Mouse (Mus musculus) hindbrain, embryonic 16.5 days (tissue): ENCODE results near the gene Gosr1. TPM values are rescaled to one million over a fixed set of nuclear protein-coding genes. Genes with fewer than 3 reads are reported as not detected.

Experiments
- ATAC-seq: fragments of 200-750 bp; cut with Nextera tagmentation; 2 replicates; pipeline ENCODE4 v1.8.0; 2017; ENCODE audit warnings: moderate TSS enrichment, moderate library complexity
- H3K27ac ChIP-seq: fragments of 300-500 bp; sonication (generic); 2 replicates; pipeline ENCODE4 v1.5.1; 2014; ENCODE audit warnings: low read depth, mild to moderate bottlenecking, control low read depth, low read length, moderate library complexity
- H3K27me3 ChIP-seq: fragments of 300-500 bp; sonication (generic); replicated peaks from 2 replicates; pipeline ENCODE4 v1.6.1; 2014; ENCODE audit warnings: low read length; ENCODE audit not compliant: control insufficient read depth, insufficient read depth
- H3K36me3 ChIP-seq: fragments of 300-500 bp; sonication (generic); 2 replicates; pipeline ENCODE4 v1.6.1; 2014; ENCODE audit warnings: mild to moderate bottlenecking, low read length, moderate library complexity, mixed read lengths; ENCODE audit not compliant: control insufficient read depth, insufficient read depth
- H3K4me1 ChIP-seq: fragments of 300-500 bp; sonication (generic); 2 replicates; pipeline ENCODE4 v1.6.1; 2014; ENCODE audit warnings: low read depth, low read length; ENCODE audit not compliant: control insufficient read depth, insufficient read depth
- H3K4me2 ChIP-seq: fragments of 300-500 bp; sonication (generic); 2 replicates; pipeline ENCODE4 v1.6.1; 2014; ENCODE audit warnings: mild to moderate bottlenecking, low read length, control low read depth, moderate library complexity
- H3K4me3 ChIP-seq: fragments of 300-500 bp; sonication (generic); 2 replicates; pipeline ENCODE4 v1.5.1; 2014; ENCODE audit warnings: mild to moderate bottlenecking, low read length, control low read depth, moderate library complexity
- H3K9ac ChIP-seq: fragments of 300-500 bp; sonication (generic); 2 replicates; pipeline ENCODE4 v1.6.1; 2014; ENCODE audit warnings: low read depth, mild to moderate bottlenecking, control low read depth, low read length, moderate library complexity
- H3K9me3 ChIP-seq: fragments of 300-500 bp; sonication (generic); 2 replicates; pipeline ENCODE4 v1.6.1; 2014; ENCODE audit warnings: mild to moderate bottlenecking, low read length, moderate library complexity; ENCODE audit not compliant: control insufficient read depth
- WGBS: fragments of 180-500 bp; shearing (Covaris S2); extraction: QIAGEN DNeasy Blood & Tissue Kit; methylation state at CpG from one replicate; pipeline ENCODE4 v1.1.7; 2014; 5-methylcytosine and 5-hydroxymethylcytosine counted together
- polyA plus RNA-seq: library from polyadenylated mRNA; unstranded; fragments of >200 nt; fragmentation: Nextera tagmentation; extraction: Ambion mirVana; gene quantifications from 2 replicates; pipeline ENCODE4 v1.2.1, GENCODE M21; 2015

The Gosr1 gene
- polyA plus RNA-seq, 1 experiment from 2014 or later, result 25.5 TPM

DNA sequence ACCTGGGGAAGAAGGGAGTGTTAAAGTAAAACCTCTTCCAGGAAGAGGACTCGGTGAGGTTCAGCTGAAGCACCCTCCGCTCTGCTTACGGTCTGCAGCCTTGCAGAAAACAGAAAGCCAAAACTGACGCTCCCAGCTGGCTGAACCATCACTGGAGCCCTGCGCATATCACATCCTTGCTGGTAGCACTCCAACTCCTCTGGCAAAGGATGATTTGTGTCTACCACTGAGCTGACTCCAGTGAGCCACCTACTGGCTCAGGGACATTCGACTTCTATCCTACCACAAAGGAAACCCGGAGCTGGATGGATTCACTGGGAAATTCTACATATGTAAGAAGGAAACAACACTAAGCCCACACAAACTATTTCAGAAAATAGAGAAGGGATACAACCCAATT lies 18.8 kb downstream of the Gosr1 start:
- Histone ChIP-seq H3K27me3 (no peaks in the 10 kb centered on the region), H3K4me3 (no peak overlapping the region), H3K9ac (no peak overlapping the region), H3K4me1 (no peaks in the 10 kb centered on the region), H3K27ac (no peak overlapping the region), H3K9me3 (no peaks in the 10 kb centered on the region), H3K4me2 (no peak overlapping the region), H3K36me3 (peaks cover 24% of the 10 kb centered on the region)
- 71% methylated on average over 7 of the region's 7 CpGs for WGBS
- no peak for ATAC-seq

DNA sequence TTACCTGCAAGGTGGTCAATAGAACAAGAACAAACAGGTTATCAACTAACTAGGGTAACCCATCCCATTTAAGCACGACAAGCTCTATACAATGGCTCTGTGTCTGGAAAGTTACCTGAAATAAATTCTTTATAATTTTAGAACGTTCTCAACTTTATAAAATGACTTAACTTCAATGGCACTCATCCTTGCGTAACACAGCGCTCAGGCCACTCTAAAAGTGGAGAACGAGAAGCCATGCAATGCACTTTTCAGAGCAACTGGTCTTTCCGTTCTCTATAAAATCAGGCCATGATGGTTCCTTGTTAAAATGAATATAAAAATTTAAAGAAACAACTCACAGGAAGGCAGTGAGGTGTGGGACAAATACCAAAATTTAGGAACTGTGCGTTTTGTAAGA lies 20.9 kb downstream of the Gosr1 start:
- H3K9ac ChIP-seq, result no peak overlapping the region
- no peak overlapping the region for H3K4me3 ChIP-seq
- H3K4me1 ChIP-seq, result no peaks in the 10 kb centered on the region
- no peaks in the 10 kb centered on the region for H3K9me3 ChIP-seq
- no peak for ATAC-seq
- no peak overlapping the region for H3K4me2 ChIP-seq
- H3K36me3 ChIP-seq, result peaks cover 14% of the 10 kb centered on the region
- 97% methylated on average over 7 of the region's 7 CpGs for WGBS
- no peaks in the 10 kb centered on the region for H3K27me3 ChIP-seq
- H3K27ac ChIP-seq, result no peak overlapping the region

DNA sequence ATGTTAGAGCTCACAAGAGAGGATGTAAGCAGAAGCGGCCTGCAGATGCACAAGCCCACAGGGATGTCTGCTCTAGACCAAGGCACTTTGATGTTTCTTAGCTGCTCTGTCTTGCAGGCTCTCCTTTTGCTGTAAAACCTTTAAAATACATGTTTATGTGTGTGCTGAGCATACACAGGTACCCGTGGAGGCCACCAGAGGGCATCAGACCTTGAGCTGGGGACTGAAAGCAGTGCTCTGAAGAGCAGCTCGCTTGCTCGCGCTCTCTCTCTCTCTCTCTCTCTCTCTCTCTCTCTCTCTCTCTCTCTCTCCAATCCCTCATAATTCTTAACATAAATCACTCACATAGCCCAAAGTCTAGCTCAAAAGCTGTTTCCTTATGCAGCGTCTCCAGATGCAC lies 24.3 kb downstream of the Gosr1 start:
- Histone ChIP-seq H3K36me3 (peaks cover 9% of the 10 kb centered on the region), H3K4me2 (no peak overlapping the region), H3K4me1 (no peaks in the 10 kb centered on the region), H3K27ac (no peak overlapping the region), H3K9ac (no peak overlapping the region), H3K9me3 (no peaks in the 10 kb centered on the region), H3K27me3 (no peaks in the 10 kb centered on the region), H3K4me3 (no peak overlapping the region)
- WGBS, result 63% methylated on average over 6 of the region's 6 CpGs
- ATAC-seq, result no peak

DNA sequence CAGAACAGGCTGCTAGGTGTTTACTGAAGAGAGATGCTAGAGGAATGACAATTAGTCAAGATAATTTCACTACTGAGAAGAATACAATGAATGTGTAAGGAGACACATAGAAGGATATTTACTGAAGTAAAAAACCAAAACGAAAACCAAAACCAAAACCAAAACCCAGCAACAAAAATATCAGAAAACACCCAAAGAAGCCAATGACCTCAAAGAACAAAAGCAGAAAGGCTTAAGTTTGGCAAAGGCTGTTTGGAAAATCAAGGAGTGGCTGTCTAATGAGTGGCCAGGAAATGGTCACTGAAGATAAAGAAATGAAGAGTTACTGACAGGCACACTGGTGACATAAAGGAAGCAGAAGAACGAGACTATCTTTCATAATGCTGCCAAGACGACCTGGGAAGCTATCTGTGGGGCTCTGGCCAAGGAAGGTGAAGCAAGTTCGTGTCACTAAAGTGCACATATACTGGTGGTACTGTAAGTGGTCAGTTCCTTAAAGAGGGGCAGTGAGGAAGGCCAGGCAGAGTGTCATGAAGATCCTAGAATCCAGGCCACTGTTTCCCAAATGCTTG lies 27.5 kb downstream of the Gosr1 start:
- ATAC-seq, result no peak
- peaks cover 11% of the 10 kb centered on the region; the same call in 1 of the 2 replicates for H3K36me3 ChIP-seq
- no peaks in the 10 kb centered on the region for H3K9me3 ChIP-seq
- no peaks in the 10 kb centered on the region for H3K4me1 ChIP-seq
- no peaks in the 10 kb centered on the region for H3K27me3 ChIP-seq
- no peak overlapping the region for H3K27ac ChIP-seq
- no peak overlapping the region for H3K4me3 ChIP-seq
- H3K4me2 ChIP-seq, result no peak overlapping the region
- WGBS, result 72% methylated on average over 4 of the region's 4 CpGs
- H3K9ac ChIP-seq, result no peak overlapping the region

DNA sequence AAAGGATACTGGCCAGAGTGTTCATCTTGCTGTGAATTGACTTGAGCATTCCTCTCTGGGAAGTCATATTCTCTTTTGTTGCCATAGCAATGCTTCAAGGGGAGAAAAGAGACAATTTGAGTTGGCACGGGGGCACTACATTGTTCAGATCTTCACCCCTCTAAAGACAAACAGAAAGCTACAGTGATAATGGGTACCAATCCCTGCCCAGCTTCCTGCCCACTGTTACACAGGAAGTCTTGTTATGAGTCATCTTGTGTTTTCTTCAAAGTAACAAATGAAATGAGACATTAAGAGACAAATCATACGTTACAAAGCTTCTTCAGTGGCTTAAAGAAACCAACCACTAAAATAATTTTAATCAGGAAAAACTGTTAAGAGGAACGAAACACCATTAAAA lies 28.8 kb downstream of the Gosr1 start:
- Histone ChIP-seq H3K27me3 (no peaks in the 10 kb centered on the region), H3K27ac (no peak overlapping the region), H3K4me3 (no peak overlapping the region), H3K36me3 (peaks cover 15% of the 10 kb centered on the region), H3K9ac (no peak overlapping the region), H3K4me2 (no peak overlapping the region), H3K9me3 (no peaks in the 10 kb centered on the region), H3K4me1 (no peaks in the 10 kb centered on the region)
- ATAC-seq, result no peak
- 40% methylated on average over 3 of the region's 3 CpGs for WGBS

DNA sequence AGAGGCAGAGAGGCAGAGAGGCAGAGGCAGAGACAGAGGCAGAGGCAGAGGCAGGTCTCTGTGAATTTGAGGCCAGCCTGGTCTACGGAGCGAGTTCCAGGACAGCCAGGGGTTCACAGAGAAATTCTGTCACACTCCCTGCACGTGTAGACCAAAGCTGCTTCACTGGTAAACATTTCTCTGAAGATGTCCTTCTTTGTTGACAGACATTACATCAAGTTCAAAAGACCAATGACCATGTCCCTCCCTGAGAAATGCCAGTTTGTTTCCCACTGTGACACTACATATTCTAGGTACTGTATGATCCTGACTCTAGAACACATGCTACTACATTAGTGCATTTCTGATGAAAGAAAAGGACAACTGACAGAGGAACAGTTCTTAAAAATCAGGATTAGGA lies 32.7 kb downstream of the Gosr1 start:
- Histone ChIP-seq H3K4me3 (no peak overlapping the region), H3K4me1 (no peaks in the 10 kb centered on the region), H3K36me3 (peaks cover 25% of the 10 kb centered on the region), H3K27me3 (no peaks in the 10 kb centered on the region), H3K9ac (no peak overlapping the region), H3K9me3 (no peaks in the 10 kb centered on the region), H3K4me2 (no peak overlapping the region), H3K27ac (no peak overlapping the region)
- no peak for ATAC-seq
- WGBS, result 92% methylated on average over 3 of the region's 3 CpGs

DNA sequence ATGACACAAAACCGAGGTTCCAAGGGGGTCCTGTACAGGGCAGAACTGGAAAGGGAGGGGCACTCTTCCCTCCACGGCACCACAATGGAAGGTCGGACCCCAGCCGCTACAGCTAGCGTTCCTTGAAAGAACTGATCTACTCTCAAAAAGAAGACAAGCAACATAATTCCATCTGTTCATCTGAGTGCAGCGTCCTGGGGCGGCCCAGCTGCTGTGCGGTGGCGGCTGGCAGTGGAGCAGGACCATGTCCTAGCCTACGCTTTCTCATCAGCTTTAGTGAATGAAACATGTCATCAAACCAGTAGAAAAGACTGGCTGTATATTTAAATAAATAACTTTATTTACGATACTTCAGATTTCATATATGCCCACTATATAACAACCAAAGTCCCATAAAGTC lies 35.3 kb downstream of the Gosr1 start:
- Histone ChIP-seq H3K36me3 (peaks cover 25% of the 10 kb centered on the region), H3K9me3 (no peaks in the 10 kb centered on the region)
- 69% methylated on average over 11 of the region's 11 CpGs for WGBS

DNA sequence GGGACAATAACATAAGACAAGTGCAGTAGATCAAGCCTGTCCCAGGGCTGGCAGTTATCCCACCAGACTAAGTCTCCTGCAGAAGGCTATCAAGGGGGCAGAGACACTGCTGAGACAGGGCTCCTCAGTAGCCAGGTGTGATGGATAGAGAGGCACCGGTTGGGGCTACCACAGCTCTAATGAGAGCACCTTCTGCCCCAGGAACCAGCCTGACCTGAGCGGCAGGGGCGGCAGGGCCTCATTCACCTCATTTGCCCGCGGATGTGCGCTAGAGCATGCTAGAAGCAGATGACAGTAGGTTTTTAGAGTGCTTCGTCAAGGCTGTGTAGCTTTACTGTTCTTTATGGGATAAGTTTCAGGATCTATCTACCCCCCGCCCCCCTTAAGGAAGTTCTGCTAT lies 39.5 kb downstream of the Gosr1 start:
- H3K9me3 ChIP-seq, result no peaks in the 10 kb centered on the region
- H3K27me3 ChIP-seq, result no peaks in the 10 kb centered on the region
- H3K4me3 ChIP-seq, result no peak overlapping the region
- H3K4me2 ChIP-seq, result no peak overlapping the region
- peaks cover 7% of the 10 kb centered on the region; the same call in 1 of the 2 replicates for H3K36me3 ChIP-seq
- WGBS, result 76% methylated on average over 8 of the region's 8 CpGs
- no peak overlapping the region for H3K9ac ChIP-seq
- no peak for ATAC-seq
- H3K27ac ChIP-seq, result no peak overlapping the region
- no peaks in the 10 kb centered on the region for H3K4me1 ChIP-seq

More for the DNA sequence above, 35.3 kb downstream of the Gosr1 start:
- Histone ChIP-seq H3K4me3 (no peak overlapping the region), H3K9ac (no peak overlapping the region), H3K4me1 (no peaks in the 10 kb centered on the region), H3K27ac (no peak overlapping the region), H3K27me3 (no peaks in the 10 kb centered on the region), H3K4me2 (no peak overlapping the region)
- ATAC-seq, result no peak

DNA sequence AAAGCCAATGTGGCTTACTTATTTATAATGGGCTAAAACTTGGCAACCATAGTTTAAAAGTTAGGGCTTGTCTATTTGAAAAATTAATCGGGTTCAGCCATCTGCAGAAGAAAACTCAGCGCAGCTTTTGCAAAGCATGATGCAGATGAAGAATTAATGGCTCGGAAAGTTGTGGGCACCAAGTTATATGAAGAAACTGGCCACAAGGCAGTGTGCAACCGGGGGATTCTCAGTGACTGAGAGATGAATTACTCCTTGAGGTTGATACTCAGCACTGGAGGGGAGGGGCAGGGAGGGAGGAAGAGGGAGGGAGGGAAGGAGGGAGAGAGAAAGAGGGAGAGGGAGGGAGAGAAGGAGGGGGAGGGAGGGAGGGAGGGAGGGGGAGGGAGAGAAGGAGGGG lies 46.4 kb downstream of the Gosr1 start:
- H3K4me2 ChIP-seq, result no peak overlapping the region
- no peak overlapping the region for H3K4me3 ChIP-seq
- H3K27ac ChIP-seq, result no peak overlapping the region
- H3K36me3 ChIP-seq, result no peaks in the 10 kb centered on the region
- no peaks in the 10 kb centered on the region for H3K4me1 ChIP-seq
- no peak for ATAC-seq
- WGBS, result 72% methylated on average over 4 of the region's 4 CpGs
- H3K9me3 ChIP-seq, result no peaks in the 10 kb centered on the region
- H3K9ac ChIP-seq, result no peak overlapping the region
- no peaks in the 10 kb centered on the region for H3K27me3 ChIP-seq
